Mouse (Mus musculus): Measurements from ENCODE around the gene Mef2c. TPM values are rescaled to one million over a fixed set of nuclear protein-coding genes. Genes with fewer than 3 reads are reported as not detected.

Gene Mef2c
- 1 to 10 TPM; 2.6 to 8.6 TPM for total RNA-seq (2023)

DNA sequence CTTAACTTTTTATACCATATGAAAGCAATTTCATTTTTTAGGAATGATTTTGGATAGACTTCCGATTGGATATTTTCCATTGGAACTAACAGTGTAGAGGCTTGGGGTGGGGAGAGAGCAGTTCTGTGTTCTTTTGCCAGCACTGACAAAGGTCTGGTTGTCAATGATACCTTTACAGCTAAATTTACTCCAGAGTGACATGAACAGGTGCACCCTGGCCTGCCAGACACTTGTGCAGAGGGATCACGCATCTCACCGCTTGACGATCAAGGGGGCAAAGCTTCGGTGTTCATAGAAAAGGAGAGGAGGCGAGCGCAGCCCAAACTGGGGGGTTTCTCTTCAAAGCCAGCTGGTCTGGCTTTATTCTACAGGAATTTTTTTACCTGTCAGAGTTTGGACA lies at the start of gene Mef2c:
Gene Mef2c, plus strand, starts transcription at position 116 of the 400 bp plus-strand sequence.

Measured in T-cell, adult 66 days (primary cell).